Mouse (Mus musculus): Measurements from ENCODE around the gene Rcan1.

DNA sequence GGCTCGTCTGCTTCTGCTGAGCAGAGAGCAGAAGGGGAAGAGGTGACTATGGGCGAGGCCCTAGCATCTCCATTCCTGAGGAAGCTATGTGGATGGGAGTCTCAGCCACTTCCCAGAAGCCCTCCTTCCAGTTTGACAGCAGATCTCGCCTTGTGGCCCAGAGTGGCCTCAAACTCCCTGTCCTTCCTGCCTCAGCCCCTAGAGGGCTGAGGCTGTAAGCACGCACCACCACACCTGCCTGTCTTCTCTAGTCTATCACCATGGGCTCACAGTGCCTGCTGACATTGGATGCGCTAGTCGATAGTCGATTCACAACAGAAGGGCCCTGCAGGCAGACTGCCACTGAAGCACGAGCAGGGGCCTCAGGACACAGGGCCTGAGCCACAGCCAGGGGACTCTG is 18.1 kb downstream of the Rcan1 start:
- TF ChIP-seq CTCF (IDR thresholded peaks at IDR 0.05; ENCODE audit: borderline replicate concordance, insufficient read depth, low read length) (no peak), POLR2A (IDR thresholded peaks at IDR 0.05; ENCODE audit: low read depth, low read length) (no peak)
